Mouse (Mus musculus) heart, postnatal 36 days (tissue): Measurements from ENCODE around the gene Ptprn. TPM values are rescaled to one million over a fixed set of nuclear protein-coding genes. Genes with fewer than 3 reads are reported as not detected.
A peak's percentile ranks its signal among the peaks of the same experiment; 100 is the strongest.

Experiments
- DNase-seq, 2 experiments: peaks; one replicate each; pipeline ENCODE4 v3.0.0; 2021 to 2022
- intact Hi-C: fragments of 180-260 bp; cut with DNase I; formaldehyde crosslinking; loops from one replicate; pipeline ENCODE4 v1.15.1; 2025
- total RNA-seq, 2 experiments: library from RNA; stranded (reverse); gene quantifications; 2 replicates each; pipeline ENCODE4 v1.2.3; 2021

The Ptprn gene
- total RNA-seq, 2 experiments from 2014 or later, result 0.92 to 0.95 TPM

DNA sequence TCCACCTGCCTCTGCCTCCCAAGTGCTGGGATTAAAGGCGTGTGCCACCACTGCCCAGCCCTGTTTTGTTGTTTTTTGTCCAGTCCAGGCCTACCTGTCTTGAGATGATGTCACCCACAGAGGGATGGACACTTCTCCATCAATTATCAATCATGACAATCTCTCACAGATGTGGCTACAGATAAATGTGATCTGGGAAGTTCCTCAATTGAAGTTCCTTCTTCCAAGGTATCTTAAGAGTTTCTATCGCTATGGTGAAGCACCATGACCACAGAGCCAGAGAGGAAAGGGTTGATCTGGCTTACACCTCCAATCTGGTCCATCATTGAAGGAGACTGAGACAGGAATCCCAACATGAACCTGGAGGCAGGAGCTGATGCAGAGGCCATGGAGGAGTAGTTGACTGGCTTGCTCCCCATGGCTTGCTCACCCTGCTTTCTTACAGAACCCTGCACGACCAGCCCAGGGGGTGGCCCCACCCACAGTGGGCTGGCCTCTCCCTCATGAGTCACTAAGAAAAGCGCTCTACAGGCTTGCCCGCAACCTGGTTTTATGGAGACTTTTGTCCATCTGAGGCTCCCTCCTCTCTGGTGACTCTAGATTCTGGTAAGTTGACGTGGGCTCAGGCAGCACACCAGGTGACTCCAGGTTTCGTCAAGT, 33.8 kb downstream of the Ptprn start:
- DNase-seq, result no peak
- intact Hi-C loops, result loop anchor here (5.0 kb wide), 1 partner anchor 82 kb away; no protein-coding TSS in a partner anchor

DNA sequence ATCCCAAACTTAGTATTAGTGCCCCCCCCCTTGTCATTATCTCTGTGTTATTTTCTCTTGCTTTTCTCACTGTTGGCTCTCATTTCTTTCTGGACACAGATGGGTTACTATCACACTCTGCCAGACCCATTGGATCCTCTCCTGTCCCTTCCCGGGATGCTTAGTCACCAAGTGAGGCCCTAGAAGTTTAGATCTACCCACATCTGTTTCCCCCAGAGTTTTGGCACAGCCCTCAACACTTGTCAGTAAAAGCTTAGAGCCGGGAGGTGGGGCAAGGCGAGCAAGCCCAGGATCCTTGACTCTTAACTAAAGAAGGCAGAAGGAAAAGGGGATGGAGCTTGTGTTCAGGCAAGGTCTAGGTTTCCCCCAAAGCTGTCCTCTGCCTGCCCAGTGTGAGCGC, 35.1 kb downstream of the Ptprn start:
- intact Hi-C loops, result no loop called here
- no peak for DNase-seq

DNA sequence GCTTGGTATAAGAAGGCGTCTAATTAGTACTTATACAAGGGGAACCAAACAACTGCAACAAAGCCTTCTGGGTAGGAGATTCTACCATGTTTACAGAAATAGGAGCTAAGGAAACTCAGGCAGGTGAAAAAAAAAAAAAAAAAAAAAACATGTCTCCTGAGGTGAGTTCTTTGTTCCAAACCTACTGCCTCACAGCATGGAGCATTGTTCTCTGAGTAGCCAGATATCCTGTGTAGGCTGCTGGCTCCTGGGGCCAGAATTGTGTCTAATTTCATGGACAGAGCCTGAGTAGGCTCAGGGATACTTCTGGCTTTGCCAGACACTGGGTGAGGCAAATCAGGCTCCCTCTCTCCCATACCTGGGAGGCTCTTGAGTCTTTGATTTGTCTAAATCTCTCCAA, 36.6 kb downstream of the Ptprn start:
- DNase-seq, result no peak
- intact Hi-C loops, result no loop called here

DNA sequence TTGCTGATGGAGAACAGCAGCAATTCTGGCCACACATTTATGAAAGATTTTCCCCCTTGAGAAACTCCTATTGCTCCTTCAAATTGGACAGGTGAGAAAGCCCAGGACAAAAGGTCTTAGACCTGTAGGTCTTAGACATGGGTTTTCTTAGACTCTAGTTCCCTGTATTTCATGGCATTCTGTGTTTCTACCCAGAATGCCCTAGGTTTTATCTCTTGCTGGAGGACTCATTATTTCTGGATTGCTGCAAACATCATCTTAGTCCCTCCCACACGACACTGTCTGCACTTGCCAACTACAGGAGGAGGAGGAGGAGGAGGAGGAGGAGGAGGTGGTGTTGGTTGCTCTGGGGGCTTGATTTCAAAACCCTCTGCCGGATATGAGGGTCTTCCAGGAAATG, 38.2 kb downstream of the Ptprn start:
- intact Hi-C loops, result no loop called here
- DNase-seq, result no peak

DNA sequence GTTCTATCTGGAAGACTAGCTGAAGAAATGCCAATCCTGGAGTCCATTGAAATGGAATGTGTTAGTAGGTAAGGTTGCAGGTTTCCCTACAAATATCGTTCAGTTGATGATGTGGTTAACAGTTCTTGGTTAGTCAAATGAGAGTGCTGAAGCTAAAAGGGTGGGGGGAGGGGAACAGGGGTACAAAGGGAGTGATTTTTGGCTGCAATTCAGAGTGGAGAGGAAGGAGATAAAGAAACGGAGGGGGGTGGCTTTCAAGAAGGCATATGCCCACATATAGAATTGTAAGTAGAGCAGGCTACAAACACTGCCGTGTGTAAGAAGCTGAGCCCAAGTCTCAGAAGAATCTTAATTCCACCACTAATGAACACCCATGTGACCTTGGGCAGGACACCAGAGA, 38.8 kb downstream of the Ptprn start:
- intact Hi-C loops, result no loop called here
- no peak for DNase-seq

DNA sequence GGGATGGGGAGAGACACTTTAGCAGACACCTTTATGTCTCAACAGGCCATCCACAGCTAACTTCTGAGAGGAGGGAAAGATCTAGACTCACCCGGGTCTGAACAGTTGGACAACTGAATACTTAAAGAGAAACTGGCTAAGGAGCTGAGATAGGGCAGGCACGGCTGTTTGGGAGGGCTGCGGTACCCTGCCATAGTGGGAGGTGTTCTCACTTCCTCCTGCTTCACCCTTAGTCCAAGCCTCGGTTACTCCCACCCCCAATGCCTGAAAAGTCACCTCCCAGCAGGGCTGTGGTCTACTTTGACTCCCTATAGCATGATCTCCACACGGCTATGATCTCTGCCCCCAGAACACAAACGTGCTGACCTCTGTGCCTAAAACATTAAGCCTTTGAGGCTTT, 40.8 kb downstream of the Ptprn start:
- intact Hi-C loops, result no loop called here
- no peak for DNase-seq

DNA sequence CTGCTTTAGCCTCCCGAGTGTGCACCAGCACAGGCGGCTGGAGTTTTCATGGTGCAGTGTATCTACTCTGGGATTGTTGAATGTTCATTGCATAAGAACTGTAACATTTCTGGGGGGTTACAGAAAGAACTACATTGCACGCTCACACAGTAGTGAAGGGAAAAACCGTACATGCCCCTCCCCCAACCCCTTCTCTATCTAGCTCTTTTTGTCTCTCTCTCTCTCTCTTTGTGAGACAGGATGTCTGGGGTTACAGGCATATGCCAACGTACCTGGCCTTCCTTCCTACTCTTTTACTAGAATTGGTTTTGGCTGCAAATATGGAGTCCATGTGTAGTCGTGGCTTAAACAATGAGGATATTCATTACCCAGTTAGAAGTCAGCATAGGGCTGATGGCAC, 41.4 kb downstream of the Ptprn start:
- intact Hi-C loops, result no loop called here
- DNase-seq, result no peak

DNA sequence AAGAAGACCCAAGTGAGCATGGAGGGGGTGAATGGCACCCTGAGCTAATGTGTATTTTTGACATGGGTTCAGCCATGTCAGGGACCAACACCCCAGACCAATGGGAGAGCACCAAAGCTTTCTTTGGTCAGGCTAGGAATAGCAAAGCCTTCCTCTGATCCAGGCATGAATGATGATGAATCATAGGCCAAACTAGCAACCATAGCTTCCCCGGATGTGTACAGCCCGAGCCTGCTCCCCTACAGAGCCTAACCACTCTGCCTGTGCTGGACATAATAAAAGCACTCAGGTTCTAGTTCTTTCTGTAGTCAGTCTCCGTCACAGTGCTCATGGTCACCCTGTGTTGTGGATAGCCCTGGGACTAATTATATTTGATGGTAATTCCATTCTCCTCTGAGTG, 42.8 kb downstream of the Ptprn start:
- intact Hi-C loops, result no loop called here
- no peak for DNase-seq

DNA sequence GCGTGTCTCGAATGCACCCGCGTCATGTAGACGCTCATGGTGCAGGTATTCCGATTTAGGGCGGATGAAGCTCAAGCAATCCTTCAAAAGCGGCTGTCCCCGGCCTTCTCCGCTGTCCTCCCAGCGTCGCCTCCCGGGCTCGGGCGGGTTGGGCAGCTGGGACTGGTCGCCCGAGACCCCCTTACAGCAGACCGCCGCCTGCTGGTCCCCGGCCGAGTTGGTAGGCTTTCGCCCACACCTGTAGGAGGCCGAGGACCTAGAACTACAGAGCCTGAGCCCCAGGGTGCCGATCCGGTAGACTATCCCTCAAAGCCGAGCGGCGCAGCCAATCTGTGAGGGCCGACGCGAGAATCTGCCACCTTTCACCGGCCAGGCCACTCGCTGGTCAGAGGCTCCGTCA, 44.8 kb downstream of the Ptprn start, which contains the start of gene Tuba4a:
Gene Tuba4a, minus strand, starts transcription at position 335 of the 400 bp plus-strand sequence.
- intact Hi-C loops, result no loop called here
- no peak for DNase-seq

DNA sequence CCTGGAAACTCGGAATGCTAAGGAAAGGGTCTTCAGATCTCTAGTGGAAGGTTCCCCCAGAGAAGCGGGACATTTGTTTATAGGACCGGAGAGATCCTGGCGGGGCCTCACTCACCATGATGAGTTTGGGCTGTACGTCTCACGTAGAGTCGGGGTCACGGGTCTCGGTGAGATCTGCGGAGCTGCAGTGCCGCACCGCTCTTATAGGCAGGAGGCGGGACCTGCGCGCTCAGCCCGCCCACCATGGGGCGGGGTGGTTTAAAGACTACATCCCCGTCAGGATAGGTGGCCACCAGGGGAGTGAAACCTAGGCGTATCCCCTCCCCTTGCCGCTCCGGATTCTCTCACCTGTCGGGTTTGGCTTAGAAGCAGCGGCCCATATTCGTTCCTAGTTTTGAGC, 45.2 kb downstream of the Ptprn start:
- intact Hi-C loops, result no loop called here

DNA sequence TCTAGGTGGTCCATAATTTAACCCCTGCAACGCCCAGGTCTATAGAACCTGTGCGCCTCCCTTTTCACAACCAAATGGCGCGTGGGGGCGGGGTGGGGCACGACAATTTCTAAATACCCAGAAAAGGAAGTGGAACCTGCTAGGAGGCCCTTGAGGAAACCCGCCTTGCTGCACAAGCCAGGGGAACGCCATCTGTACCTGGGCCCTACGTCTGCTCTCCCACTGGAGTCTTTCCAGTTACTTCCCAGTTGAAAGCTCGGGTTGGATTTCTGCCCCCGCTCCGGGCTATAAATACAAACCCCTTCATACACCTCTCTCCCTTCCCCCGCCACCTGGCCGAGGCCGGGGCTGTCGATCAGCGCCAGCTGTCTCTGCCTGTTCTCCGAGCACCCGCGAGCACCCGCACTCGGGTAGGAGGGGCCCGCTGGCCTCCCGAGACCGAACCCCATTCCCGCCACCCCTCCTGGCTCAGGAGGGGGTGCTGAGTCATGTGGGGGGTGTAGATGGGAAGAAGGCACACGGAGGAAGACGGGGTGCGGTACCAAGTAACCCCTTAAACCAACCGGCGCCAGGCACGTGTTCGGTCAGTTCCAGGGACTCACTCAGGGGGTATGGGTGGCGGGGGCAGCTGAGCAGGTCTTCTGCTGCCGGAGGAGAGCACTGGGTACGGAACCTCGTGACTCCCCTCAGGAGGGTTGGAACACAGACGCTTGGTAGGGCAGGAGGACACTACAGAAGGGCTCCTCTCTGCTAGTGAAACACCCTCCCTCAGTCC, 45.9 kb downstream of the Ptprn start:
- intact Hi-C loops, result no loop called here
- DNase-seq, result peak; percentile 56 to 72

More for the DNA sequence above, 45.2 kb downstream of the Ptprn start:
- peak; percentile 89 to 92 for DNase-seq

DNA sequence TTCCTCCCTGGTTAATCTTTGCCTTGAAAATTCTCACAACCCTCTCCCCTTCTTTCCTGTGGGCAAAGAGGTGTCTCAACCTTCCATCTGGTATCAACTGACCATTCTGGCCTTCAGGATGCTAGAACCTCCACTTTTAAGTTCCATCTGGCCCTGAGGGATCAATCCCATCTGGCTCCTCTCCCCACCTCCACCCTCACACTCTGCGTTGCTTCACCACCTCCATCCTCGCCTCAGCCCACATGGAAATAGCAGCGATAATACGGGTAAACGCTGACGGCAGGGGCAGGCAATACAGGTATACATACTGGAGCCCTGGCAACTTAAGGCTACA, 46.4 kb downstream of the Ptprn start:
- intact Hi-C loops, result no loop called here

DNA sequence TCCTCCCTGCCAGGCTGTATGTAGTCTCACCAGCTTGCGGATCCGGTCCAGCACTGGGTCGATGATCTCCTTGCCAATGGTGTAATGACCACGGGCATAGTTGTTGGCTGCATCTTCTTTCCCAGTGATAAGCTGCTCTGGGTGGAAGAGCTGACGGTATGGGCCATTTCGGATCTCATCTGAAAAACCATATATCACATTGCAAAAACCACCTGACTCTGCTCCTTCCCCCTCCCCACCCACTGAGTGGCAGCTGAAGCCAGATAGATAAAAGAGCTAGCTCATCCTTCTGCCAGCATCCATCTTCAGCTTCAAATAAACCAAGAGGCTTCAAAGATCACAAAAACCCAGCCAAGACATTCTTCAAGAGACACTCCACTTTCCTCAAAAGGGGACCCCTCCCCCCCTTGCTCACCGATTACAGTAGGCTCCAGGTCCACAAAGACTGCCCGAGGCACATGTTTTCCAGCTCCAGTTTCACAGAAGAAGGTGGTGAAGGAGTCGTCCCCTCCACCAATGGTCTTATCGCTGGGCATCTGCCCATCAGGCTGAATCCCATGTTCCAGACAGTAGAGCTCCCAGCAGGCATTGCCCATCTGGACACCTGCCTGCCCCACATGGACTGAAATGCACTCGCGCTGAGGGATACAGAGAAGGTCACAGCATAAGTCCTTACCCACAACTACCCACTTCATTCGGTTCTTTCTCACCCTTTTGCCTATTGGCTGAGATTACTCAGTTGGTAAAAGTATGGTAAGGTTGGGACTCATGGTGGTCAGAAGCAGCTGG, 47.3 kb downstream of the Ptprn start:
- DNase-seq, result peak; percentile 41 to 61
- intact Hi-C loops, result no loop called here

More for the DNA sequence above, 46.4 kb downstream of the Ptprn start:
- DNase-seq, result no peak

DNA sequence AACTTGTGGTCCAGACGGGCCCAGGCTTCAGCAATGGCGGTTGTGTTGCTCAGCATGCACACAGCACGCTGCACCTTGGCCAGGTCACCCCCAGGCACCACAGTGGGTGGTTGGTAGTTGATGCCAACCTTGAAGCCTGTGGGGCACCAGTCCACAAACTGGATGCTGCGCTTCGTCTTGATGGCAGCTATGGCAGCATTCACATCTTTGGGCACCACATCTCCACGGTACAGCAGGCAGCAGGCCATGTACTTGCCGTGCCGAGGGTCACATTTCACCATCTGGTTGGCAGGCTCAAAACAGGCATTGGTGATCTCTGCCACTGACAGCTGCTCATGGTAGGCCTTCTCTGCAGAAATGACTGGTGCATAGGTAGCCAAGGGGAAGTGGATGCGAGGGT, 48.5 kb downstream of the Ptprn start:
- DNase-seq, result no peak
- intact Hi-C loops, result no loop called here

DNA sequence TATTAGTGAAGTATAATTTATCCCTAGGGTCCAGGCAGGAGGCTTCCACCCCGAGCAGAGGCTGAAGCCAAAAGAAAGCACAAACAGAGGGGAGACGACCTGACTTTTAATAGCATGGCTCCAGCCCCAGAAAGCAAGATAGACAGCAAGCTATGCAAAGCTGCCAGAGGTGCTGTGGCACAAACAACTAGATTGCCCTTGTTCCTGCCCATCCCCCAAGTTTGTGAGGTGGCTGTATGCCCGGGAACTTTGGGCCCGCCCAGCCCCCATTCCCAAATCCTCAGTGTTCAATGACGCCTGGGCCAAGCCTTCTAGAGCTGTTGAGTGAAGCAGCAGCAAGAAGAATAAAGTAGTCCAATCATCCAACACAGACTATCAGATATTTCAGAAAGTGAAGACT, 49.4 kb downstream of the Ptprn start:
- intact Hi-C loops, result loop anchor here (5.0 kb wide), 1 partner anchor 102 kb away; the partner anchor contains the start of gene Dnpep
- peak; percentile 60 to 72 for DNase-seq

DNA sequence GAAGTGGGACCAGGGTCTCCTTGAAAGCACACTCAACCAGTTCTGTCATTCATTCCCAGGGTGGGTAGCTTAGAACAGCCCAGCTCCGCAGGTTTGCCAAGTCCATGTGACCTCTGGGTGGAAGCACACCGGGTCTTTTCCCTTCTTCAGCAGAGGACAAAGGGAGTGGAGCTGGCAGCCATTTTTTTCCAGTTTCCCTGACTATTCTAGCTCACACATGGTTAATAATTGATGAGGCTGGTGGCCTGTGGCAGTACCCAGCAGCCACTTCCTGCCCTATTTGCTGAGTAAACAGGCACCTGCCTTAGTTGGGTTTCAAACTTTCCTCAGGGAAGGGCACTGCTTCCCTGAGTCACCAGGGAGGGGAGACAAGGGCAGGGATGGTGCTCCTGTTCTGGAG, 49.9 kb downstream of the Ptprn start:
- DNase-seq, result no peak
- intact Hi-C loops, result loop anchor here (5.0 kb wide), 1 partner anchor 103 kb away; the partner anchor contains the start of gene Dnpep

DNA sequence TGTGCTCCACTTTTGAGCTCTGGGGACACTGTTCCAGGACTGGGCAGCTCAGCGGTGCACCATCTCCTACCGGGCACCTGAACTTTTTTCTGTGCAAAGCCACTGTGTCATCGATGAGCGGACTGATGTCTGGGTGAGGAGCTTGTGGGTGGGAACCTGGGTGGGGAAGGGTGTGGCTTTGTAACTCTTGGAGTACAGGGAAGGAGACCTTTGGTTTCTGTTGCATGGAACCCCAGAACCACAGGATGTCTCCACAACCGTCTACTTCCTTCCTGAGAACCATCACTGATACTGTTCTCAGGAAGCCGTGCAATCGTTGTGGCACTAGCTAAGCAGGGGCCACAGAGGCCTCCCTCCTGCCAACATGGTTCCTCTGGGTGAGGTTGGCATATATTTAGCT, 51.2 kb downstream of the Ptprn start:
- intact Hi-C loops, result loop anchor here (5.0 kb wide), 1 partner anchor 104 kb away; the partner anchor contains the start of gene Dnpep
- no peak for DNase-seq

DNA sequence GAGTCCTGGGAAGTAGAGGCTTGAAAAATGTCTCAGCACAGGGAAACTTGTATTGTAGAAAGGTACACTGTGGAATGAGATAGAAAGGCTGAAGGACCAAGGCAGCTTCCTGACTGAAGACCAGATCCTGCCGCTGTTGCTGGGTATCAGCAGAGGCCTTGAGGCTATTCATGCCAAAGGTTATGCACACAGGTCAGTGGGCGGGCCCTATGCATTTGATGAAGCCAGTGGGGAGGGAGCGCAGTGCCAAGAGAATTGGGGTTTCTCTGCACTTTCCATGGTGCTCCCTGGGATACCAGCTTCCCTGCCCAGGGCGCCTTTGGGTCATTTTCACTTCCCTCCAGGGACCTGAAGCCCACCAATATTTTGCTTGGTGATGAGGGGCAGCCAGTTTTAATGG, 51.8 kb downstream of the Ptprn start:
- no peak for DNase-seq
- intact Hi-C loops, result loop anchor here (5.0 kb wide), 1 partner anchor 105 kb away; the partner anchor contains the start of gene Dnpep

DNA sequence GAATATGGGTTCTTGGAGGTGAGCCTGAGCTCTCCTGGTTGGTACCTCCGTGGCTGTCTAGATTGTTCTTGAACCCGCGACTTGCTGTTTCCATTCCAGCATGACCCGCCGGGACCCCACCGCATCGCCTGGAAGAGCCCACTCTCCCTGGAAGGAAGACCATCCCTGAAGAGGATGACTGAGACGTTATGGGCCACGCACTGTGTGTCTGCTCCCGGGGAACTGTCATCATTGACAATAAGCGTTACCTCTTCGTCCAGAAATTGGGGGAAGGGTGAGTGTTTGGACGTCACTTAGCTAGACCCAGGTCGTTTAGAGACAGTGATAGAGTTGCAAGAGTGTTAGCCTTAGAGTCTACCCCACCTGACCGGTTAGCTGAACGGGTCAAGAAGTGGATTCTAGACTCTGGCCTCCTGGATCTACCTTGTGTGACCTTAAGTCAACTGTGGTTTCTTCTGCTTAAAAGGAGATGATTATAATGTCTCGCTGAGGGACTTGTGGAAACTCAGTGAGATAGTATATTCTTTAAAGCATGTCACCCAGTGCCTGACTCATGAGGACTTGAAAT, 53.1 kb downstream of the Ptprn start:
- no peak for DNase-seq
- intact Hi-C loops, result loop anchor here (5.0 kb wide), 1 partner anchor 106 kb away; the partner anchor contains the start of gene Dnpep
